Mouse (Mus musculus): ENCODE data around the gene Dnmt3b. TPM values are rescaled to one million over a fixed set of nuclear protein-coding genes. Genes with fewer than 3 reads are reported as not detected.

The Dnmt3b gene
- polyA plus RNA-seq (2012; rRNA removed): 0.61 and 0.98 TPM in 2 replicates

DNA sequence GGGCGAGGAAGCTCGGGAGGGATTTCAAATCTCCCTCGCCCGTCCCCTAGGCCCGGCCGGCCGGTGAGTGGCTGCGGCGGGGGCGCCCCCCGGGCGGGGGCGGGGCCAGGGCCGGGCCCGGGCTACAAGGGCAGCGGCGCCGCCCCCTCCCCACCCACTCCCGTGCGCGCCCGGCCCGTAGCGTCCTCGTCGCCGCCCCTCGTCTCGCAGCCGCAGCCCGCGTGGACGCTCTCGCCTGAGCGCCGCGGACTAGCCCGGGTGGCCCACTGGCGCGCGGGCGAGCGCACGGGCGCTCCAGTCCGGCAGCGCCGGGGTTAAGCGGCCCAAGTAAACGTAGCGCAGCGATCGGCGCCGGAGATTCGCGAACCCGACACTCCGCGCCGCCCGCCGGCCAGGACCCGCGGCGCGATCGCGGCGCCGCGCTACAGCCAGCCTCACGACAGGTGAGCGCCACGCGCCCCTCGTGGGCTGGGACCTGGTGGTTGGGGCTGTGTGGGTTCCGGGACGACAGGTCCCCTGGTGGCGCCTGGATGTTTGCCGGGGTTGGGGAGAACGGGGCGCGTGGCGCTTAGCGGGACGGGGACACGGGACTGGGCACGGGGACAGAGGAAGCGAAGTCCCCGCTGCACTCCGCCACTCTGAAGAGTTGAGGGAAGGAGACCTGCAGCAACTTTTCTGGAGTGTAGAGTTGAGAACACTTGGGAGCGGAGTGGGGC is at the start of gene Dnmt3b:
Gene Dnmt3b, plus strand, starts transcription at position 153 of the 716 bp plus-strand sequence.
- no peak within 1 kb of the TSS for H3K27ac ChIP-seq (ENCODE audit: insufficient read depth, low read depth, low read length)
- no peaks in the 10 kb centered on the region for H3K36me3 ChIP-seq (ENCODE audit: control insufficient read depth, insufficient read depth, low read length)
- H3K4me1 ChIP-seq (ENCODE audit: control insufficient read depth, insufficient read depth, insufficient read length, low read length): 0 out of 2 replicates have a peak, but pooled peaks cover 3% of the 10 kb centered on the region
- WGBS: under 1% methylated on average over 90 of the region's 93 CpGs
- no peaks in the 10 kb centered on the region for H3K27me3 ChIP-seq (ENCODE audit: control insufficient read depth, insufficient read depth, low read length)
- TF ChIP-seq CTCF (IDR thresholded peaks at IDR 0.05; ENCODE audit: extremely low read depth, insufficient read length, insufficient replicate concordance, low read depth, low read length) (no peak), POLR2A (IDR thresholded peaks at IDR 0.05; ENCODE audit: low read depth, low read length) (no peak)
- peak within 1 kb of the TSS; percentile 85 for H3K4me3 ChIP-seq (ENCODE audit: low read depth, low read length)

DNA sequence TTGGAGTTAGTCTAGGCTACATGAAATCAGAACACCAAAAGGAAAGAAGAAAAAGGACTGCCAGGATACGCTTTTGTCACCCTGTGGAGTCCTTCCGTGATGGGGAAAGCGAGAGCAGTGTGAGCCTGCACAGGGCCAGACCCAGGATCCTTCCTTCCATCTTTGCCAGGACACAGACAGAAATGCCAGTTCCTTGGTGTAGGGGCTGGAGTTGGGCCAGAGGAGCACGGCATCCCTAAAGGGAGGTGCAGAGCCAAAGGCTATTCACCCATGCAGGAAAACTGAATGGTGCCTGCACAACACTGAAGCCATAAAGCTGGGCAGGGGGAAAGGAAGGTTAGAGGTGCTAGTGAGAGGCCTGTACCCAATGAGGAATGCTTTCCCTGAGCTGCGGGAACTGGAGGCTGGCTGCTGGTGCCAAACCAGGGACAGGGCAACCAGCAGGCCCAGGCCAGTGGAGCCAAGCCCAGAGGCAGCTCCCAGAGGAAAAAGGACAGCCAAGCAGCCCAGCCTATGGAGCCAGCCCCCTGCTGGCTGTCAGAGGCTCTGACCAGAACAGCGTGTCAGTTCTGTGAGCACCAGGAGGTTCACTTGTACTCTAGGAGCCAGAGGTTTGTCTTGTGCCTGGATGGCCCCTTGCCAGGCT is 49.1 kb upstream of the Dnmt3b start:
- Histone ChIP-seq H3K27ac (ENCODE audit: insufficient read depth, low read depth, low read length) (no peak overlapping the region), H3K4me1 (ENCODE audit: control insufficient read depth, insufficient read depth, insufficient read length, low read length) (peaks cover 10% of the 10 kb centered on the region; the same call in 1 of the 2 replicates), H3K27me3 (ENCODE audit: control insufficient read depth, insufficient read depth, low read length) (no peaks in the 10 kb centered on the region), H3K4me3 (ENCODE audit: low read depth, low read length) (no peak overlapping the region), H3K36me3 (ENCODE audit: control insufficient read depth, insufficient read depth, low read length) (no peaks in the 10 kb centered on the region)
- WGBS: 58% methylated on average over 6 of the region's 6 CpGs
- no peak for TF ChIP-seq POLR2A (IDR thresholded peaks at IDR 0.05; ENCODE audit: low read depth, low read length)
- peak; percentile 46; the same call in 1 of the 2 replicates for TF ChIP-seq CTCF (IDR thresholded peaks at IDR 0.05; ENCODE audit: extremely low read depth, insufficient read length, insufficient replicate concordance, low read depth, low read length)

DNA sequence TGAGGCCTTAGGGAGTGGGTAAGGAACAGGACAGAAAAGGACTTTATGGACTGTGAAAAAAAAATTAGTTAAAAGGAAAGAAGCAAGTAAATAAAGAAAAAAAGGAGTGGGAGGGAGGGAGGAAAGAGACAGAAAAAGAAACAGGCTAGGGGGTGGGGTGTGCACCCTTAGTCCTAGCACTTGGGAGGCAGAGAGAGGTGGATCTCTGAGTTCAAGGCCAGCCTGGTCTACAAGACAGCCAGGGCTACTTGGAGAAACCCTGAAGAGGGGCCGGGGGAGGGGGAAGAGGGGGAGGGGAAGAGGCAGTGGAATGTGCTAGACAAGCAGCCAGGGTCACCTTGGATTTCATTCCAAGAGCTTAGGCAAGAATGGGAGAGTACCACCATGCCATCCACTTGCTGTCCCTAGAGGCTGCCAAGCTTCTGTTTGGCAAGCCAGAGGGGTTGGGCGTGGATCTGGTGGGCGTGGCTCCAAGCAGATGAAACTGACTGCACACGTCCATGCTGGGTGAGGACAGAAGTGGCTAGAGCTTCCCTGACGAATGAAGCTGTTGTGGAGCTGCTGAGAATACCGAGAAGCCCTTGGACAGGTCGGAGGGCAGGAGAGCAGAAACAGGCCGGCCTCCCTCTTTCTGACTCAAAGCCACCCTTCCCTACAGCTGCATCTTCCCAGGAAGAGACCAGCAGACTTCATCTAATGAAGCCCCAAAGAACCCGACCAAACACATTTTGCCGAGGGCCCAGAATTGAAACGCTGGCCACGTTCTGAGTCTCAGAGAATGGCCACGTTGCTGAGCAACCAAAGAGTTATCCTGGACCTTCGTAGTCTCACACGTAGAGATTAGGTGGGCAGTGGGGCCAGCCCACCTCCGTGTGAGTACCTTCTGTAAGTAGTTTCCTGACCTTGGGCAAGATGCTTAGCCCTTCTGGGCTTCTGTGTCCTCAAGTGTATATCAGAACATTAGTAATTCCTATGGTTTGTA is 48.3 kb upstream of the Dnmt3b start:
- TF ChIP-seq POLR2A (IDR thresholded peaks at IDR 0.05; ENCODE audit: low read depth, low read length) (no peak), CTCF (IDR thresholded peaks at IDR 0.05; ENCODE audit: extremely low read depth, insufficient read length, insufficient replicate concordance, low read depth, low read length) (no peak)
- H3K27ac ChIP-seq (ENCODE audit: insufficient read depth, low read depth, low read length): no peak overlapping the region
- WGBS: 41% methylated on average over 16 of the region's 16 CpGs

DNA sequence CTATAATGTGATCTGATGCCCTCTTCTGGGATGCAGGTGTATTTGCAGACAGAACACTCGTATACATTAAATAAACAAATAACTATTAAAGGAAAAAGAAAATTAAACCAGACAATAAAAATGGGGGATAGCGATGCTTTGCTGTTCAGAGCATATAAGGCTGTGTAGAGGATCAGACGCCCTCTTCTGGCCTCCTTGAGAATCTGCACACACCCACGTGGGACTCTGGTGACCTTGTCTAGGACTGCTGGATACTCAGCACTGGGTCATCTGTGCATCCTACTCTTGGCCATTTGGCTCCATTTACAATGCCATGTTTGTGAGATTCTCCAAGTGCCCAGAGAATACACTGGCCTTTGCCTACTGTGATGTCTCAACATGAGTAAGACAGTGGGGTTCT is 45.5 kb upstream of the Dnmt3b start:
- TF ChIP-seq CTCF (IDR thresholded peaks at IDR 0.05; ENCODE audit: extremely low read depth, insufficient read length, insufficient replicate concordance, low read depth, low read length) (no peak), POLR2A (IDR thresholded peaks at IDR 0.05; ENCODE audit: low read depth, low read length) (no peak)
- peaks cover 28% of the 10 kb centered on the region for H3K4me1 ChIP-seq (ENCODE audit: control insufficient read depth, insufficient read depth, insufficient read length, low read length)
- no peak overlapping the region for H3K4me3 ChIP-seq (ENCODE audit: low read depth, low read length)
- no peaks in the 10 kb centered on the region for H3K36me3 ChIP-seq (ENCODE audit: control insufficient read depth, insufficient read depth, low read length)
- H3K27ac ChIP-seq (ENCODE audit: insufficient read depth, low read depth, low read length): no peak overlapping the region
- no peaks in the 10 kb centered on the region for H3K27me3 ChIP-seq (ENCODE audit: control insufficient read depth, insufficient read depth, low read length)
- 39% methylated on average over 4 of the region's 4 CpGs for WGBS

More for the DNA sequence above, 48.3 kb upstream of the Dnmt3b start:
- no peak overlapping the region for H3K4me3 ChIP-seq (ENCODE audit: low read depth, low read length)
- H3K36me3 ChIP-seq (ENCODE audit: control insufficient read depth, insufficient read depth, low read length): no peaks in the 10 kb centered on the region
- no peaks in the 10 kb centered on the region for H3K27me3 ChIP-seq (ENCODE audit: control insufficient read depth, insufficient read depth, low read length)
- peaks cover 13% of the 10 kb centered on the region; the same call in 1 of the 2 replicates for H3K4me1 ChIP-seq (ENCODE audit: control insufficient read depth, insufficient read depth, insufficient read length, low read length)

DNA sequence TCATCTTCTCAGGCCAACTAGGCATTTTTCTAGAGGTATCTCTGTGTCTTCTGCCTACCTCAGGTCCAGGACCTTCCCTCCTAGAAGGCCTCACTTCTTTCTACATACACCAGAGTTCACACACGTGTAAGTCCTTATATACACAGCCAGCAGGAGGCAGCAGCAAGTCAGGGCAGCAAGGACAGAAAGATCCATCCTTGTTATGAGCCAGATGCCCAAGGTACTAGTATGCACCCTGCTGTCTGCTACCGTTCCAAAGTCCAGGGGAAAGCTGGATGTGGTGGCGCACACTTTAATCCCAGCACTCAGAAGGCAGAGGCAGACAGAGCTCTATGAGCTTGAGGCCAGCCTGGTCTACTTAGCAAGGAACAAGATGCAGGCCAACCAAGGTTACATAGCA is 42.8 kb upstream of the Dnmt3b start:
- Histone ChIP-seq H3K4me1 (ENCODE audit: control insufficient read depth, insufficient read depth, insufficient read length, low read length) (peaks cover 30% of the 10 kb centered on the region), H3K27ac (ENCODE audit: insufficient read depth, low read depth, low read length) (peak overlapping the region; percentile 57), H3K36me3 (ENCODE audit: control insufficient read depth, insufficient read depth, low read length) (no peaks in the 10 kb centered on the region), H3K4me3 (ENCODE audit: low read depth, low read length) (no peak overlapping the region), H3K27me3 (ENCODE audit: control insufficient read depth, insufficient read depth, low read length) (no peaks in the 10 kb centered on the region)
- 66% methylated on average over 3 of the region's 3 CpGs for WGBS
- TF ChIP-seq CTCF (IDR thresholded peaks at IDR 0.05; ENCODE audit: extremely low read depth, insufficient read length, insufficient replicate concordance, low read depth, low read length): peak; percentile 44; the same call in 1 of the 2 replicates
- TF ChIP-seq POLR2A (IDR thresholded peaks at IDR 0.05; ENCODE audit: low read depth, low read length): no peak

DNA sequence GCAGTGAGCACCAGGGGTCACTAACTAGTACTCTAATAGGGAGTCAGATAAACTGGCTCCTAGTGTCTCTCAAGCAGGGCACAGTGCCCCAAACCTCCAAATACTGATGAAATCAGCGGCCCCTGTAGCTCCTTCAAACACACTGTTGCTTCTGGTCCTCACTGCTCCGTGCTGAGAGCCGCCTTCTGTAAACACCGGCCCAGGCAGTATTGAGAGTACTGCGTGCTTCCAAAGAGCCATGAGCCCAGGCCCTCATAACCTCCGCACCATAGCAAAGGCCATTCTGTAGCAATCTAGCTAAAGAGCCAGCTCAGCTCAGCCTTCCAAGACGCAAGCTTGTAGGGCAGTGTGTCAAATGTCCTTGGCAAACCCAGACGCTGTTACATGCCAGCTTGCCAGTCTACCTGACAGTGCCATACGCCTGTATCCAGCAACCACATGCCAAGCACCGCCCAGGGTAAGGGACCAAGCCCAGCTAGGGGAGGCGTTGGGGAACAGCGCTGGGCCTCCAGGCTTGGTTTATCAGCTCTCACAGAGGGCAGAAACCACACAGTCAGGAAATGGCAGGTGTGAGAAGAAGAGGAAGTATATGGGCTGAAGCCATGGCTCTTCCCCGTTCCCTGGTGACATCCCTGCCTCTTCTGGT is 41.3 kb upstream of the Dnmt3b start:
- 20% methylated on average over 13 of the region's 13 CpGs for WGBS

More for the DNA sequence above, 41.3 kb upstream of the Dnmt3b start:
- Histone ChIP-seq H3K36me3 (ENCODE audit: control insufficient read depth, insufficient read depth, low read length) (no peaks in the 10 kb centered on the region), H3K27ac (ENCODE audit: insufficient read depth, low read depth, low read length) (0 out of 2 replicates have a peak overlapping the region, but pooled peaks have one; percentile 1), H3K4me3 (ENCODE audit: low read depth, low read length) (no peak overlapping the region), H3K27me3 (ENCODE audit: control insufficient read depth, insufficient read depth, low read length) (no peaks in the 10 kb centered on the region), H3K4me1 (ENCODE audit: control insufficient read depth, insufficient read depth, insufficient read length, low read length) (peaks cover 30% of the 10 kb centered on the region)
- TF ChIP-seq CTCF (IDR thresholded peaks at IDR 0.05; ENCODE audit: extremely low read depth, insufficient read length, insufficient replicate concordance, low read depth, low read length): no peak
- no peak for TF ChIP-seq POLR2A (IDR thresholded peaks at IDR 0.05; ENCODE audit: low read depth, low read length)

Measured in small intestine, adult 2 months (tissue).